Mouse (Mus musculus) heart, embryonic 16.5 days (tissue): ENCODE results near the gene Inca1. TPM values are rescaled to one million over a fixed set of nuclear protein-coding genes. Genes with fewer than 3 reads are reported as not detected.

Experiments
- ATAC-seq: fragments of 200-750 bp; cut with Nextera tagmentation; replicated peaks from 2 replicates; pipeline ENCODE4 v1.8.0; 2017; ENCODE audit warnings: moderate number of reproducible peaks; ENCODE audit not compliant: insufficient read depth, low FRiP score; ENCODE audit errors: extremely low read depth
- H3K27ac ChIP-seq: fragments of 300-500 bp; sonication (generic); 2 replicates; pipeline ENCODE4 v1.5.1; 2014; ENCODE audit warnings: mild to moderate bottlenecking, low read length, control low read depth, moderate library complexity
- H3K27me3 ChIP-seq: fragments of 300-500 bp; sonication (generic); 2 replicates; pipeline ENCODE4 v1.6.1; 2014; ENCODE audit warnings: low read length, mixed read lengths; ENCODE audit not compliant: control insufficient read depth, insufficient read depth
- H3K36me3 ChIP-seq: fragments of 300-500 bp; sonication (generic); 2 replicates; pipeline ENCODE4 v1.6.1; 2014; ENCODE audit not compliant: control insufficient read depth, insufficient read depth
- H3K4me1 ChIP-seq: fragments of 300-500 bp; sonication (generic); 2 replicates; pipeline ENCODE4 v1.6.1; 2014; ENCODE audit warnings: low read length, mixed read lengths; ENCODE audit not compliant: control insufficient read depth, insufficient read depth
- H3K4me2 ChIP-seq: fragments of 300-500 bp; sonication (generic); 2 replicates; pipeline ENCODE4 v1.6.1; 2014; ENCODE audit warnings: low read depth, mild to moderate bottlenecking, control low read depth, low read length
- H3K4me3 ChIP-seq: fragments of 300-500 bp; sonication (generic); 2 replicates; pipeline ENCODE4 v1.5.1; 2014; ENCODE audit warnings: mild to moderate bottlenecking, control low read depth, low read length
- H3K9ac ChIP-seq: fragments of 300-500 bp; sonication (generic); 2 replicates; pipeline ENCODE4 v1.6.1; 2014; ENCODE audit warnings: low read length, control low read depth
- H3K9me3 ChIP-seq: fragments of 300-500 bp; sonication (generic); replicated peaks from 2 replicates; pipeline ENCODE4 v1.6.1; 2016; ENCODE audit warnings: low read length; ENCODE audit not compliant: control insufficient read depth
- WGBS: fragments of 180-500 bp; shearing (Covaris S2); extraction: QIAGEN DNeasy Blood & Tissue Kit; methylation state at CpG from one replicate; pipeline ENCODE4 v1.1.7; 2014; 5-methylcytosine and 5-hydroxymethylcytosine counted together
- polyA plus RNA-seq: library from polyadenylated mRNA; unstranded; fragments of >200 nt; fragmentation: Nextera tagmentation; extraction: Ambion mirVana; gene quantifications from 2 replicates; pipeline ENCODE4 v1.2.1, GENCODE M21; 2015

Inca1 gene
- polyA plus RNA-seq, 1 experiment from 2014 or later: 1.2 TPM

DNA sequence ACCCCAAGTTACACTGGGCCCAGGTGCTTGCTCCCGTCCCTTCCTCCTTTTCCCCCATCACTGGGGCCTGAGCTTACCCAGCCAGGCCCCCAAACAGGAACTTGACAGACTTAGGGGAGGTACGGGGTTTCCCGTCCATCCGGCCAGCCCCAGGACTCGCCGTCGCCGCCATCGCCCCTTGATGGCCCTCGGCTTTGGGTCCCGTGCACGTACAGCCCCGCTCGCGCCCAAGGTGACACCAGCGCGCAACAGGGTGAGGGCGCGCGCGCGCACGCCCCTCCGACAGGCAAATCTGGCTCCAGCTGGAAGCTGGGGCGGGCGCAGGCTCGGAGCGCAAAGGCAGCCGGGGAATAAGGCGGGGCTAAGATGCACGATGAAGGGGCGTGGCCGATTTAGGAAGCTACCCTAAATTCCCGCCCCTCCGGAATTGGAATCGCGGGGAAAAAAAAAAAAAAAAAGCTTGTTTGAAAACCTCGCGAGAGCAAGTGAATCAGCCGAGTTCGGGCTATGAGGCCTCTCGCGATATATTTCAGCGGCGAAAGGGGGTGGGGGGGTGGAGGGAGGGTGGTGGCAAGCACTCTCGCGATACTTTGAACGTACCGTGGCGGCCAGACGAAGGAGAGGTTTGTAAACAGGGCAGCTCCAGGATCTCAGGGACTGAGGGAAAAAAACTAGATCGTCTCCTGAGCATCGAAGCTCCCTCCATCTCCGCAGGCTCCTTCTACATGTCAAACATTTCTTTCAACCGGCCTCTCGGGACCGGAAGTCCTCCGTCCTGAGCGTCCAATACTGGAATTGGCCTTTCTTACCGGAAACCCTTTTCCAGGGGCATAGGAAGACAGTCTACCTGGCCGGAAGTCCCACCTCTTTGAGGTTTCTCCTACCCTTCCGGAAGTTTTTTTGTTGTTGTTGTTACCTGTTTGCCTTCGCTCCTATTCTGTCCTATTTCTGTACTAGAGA, 53.0 kb downstream of the Inca1 start, which contains the start of the genes Rnf167 and Slc25a11:
Gene Rnf167, plus strand, starts transcription at position 545 of the 960 bp plus-strand sequence.
Gene Slc25a11, minus strand, starts transcription at position 789 of the 960 bp plus-strand sequence.
- peak within 1 kb of the TSS; percentile 88 for H3K9ac ChIP-seq
- H3K27me3 ChIP-seq: no peaks in the 10 kb centered on the region
- peak within 1 kb of the TSS; percentile 89 for H3K4me2 ChIP-seq
- peak within 1 kb of the TSS; percentile 77 for H3K4me3 ChIP-seq
- peaks cover 50% of the 10 kb centered on the region for H3K36me3 ChIP-seq
- H3K27ac ChIP-seq: peak within 1 kb of the TSS; percentile 97
- under 1% methylated on average over 63 of the region's 63 CpGs for WGBS
- peak; percentile 91 for ATAC-seq
- no peaks in the 10 kb centered on the region for H3K9me3 ChIP-seq
- peaks cover 42% of the 10 kb centered on the region for H3K4me1 ChIP-seq

DNA sequence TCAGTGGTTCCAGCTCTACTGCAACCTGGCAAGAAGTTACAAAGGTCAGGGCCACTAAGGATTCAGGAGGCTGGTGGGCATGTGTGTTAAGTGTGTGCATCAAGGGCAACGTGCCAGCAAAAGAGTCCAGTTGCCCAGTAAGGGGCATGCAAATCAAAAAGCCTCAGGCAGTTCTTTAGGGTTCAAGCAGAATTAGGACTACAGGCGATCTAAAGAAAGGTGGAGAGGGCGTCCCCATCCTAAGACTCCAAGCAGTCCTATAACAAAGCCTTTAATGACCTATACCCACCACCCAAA, 53.7 kb downstream of the Inca1 start:
- H3K27ac ChIP-seq: peak overlapping the region; percentile 96
- no peaks in the 10 kb centered on the region for H3K9me3 ChIP-seq
- WGBS: 23% methylated on average over 3 of the region's 3 CpGs
- ATAC-seq: no peak
- H3K4me2 ChIP-seq: peak overlapping the region; percentile 89
- H3K36me3 ChIP-seq: peaks cover 44% of the 10 kb centered on the region
- peak overlapping the region; percentile 68 for H3K4me3 ChIP-seq
- H3K27me3 ChIP-seq: no peaks in the 10 kb centered on the region
- peak overlapping the region; percentile 85 for H3K9ac ChIP-seq
- H3K4me1 ChIP-seq: peaks cover 35% of the 10 kb centered on the region

DNA sequence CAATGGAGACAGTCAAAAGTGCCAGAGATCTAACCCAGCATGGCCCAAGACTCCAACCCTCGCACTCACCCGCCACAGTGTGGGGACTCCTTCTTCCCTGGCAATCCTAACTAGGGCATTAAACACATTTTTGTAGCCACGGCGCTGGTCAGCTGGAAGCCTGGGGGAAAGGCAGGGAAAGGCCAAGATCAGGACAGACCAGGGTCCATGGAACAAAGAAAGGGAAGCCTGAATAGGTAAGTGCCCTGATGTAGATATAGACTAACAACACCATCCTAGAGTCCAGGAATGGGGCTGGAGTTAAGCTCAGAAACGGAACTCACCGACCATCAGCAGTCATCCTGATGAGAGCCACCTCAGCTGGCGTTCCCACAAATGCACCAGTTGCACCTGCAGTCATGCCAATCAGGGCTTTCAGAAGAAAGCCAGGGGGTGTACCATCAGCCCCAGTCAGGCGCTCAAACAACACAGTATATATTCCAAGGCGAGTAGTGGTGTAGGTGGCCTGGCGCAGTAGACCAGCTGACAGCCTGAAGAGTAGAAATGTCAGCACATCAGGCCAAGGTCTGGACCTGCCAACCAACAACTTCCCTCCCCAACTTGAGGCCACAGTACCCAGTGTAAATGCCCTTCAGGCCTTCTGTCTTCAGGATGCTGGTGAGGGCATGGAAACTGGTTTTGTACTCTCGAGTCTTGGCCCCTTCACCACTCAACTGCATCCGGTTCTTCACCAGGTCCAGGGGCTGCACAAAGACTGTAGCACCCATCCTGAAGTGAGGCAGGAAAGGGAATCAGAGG, 54.3 kb downstream of the Inca1 start:
- H3K4me2 ChIP-seq: peak overlapping the region; percentile 89
- no peaks in the 10 kb centered on the region for H3K27me3 ChIP-seq
- peak overlapping the region; percentile 85 for H3K9ac ChIP-seq
- no peaks in the 10 kb centered on the region for H3K9me3 ChIP-seq
- H3K27ac ChIP-seq: peak overlapping the region; percentile 96
- no peak for ATAC-seq
- peak overlapping the region; percentile 68 for H3K4me3 ChIP-seq
- H3K36me3 ChIP-seq: peaks cover 38% of the 10 kb centered on the region
- peaks cover 30% of the 10 kb centered on the region for H3K4me1 ChIP-seq
- 75% methylated on average over 12 of the region's 12 CpGs for WGBS

DNA sequence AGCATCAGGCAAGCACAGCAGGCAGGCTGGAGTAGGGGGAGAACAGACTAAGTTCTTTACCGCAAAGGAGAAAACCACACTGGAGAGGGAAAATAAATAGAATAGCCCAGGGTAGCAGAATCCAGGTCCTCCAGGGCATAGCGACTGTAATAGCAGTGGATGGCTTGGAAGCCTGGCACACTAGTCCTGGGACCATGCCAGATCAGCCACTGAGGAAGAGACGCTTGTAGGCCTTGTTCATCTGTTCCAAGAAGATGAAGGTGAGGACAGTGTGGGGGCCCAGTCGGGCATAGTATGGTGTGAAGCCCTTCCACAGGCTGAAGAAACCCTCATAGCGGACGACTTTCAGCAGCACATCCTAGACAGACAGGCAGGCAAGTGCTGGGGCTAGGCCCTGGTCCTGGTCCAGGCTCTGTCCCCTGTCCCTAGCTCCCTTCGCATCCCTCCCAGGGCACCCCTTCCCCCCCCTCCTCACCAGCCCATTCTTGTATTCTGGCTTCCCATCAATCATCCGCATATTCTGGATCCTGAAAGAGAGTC, 55.3 kb downstream of the Inca1 start:
- no peak overlapping the region for H3K4me2 ChIP-seq
- no peak for ATAC-seq

DNA sequence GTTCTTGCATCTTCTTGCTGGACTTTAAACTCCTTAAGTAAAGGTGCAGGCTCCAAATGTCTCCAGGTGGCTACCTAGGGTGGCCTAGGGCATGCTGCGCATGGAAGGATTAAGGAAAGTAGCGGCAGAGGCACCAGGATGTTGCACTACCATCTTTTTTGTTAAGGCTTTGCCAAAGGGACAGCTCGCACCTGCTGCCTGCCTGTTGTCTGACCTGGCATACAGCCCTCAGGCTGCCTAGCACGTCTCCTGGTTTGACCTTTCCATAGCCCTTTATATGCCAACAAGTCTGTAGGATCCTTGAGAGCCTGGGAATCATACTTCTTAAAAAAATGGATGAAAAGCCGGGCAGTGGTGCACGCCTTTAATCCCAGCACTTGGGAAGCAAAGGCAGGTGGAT, 56.9 kb downstream of the Inca1 start:
- H3K27me3 ChIP-seq: no peaks in the 10 kb centered on the region
- H3K4me3 ChIP-seq: no peak overlapping the region
- no peak overlapping the region for H3K9ac ChIP-seq
- ATAC-seq: no peak
- no peak overlapping the region for H3K4me2 ChIP-seq
- 91% methylated on average over 6 of the region's 6 CpGs for WGBS
- H3K27ac ChIP-seq: no peak overlapping the region
- peaks cover 19% of the 10 kb centered on the region for H3K36me3 ChIP-seq
- H3K4me1 ChIP-seq: peaks cover 26% of the 10 kb centered on the region
- H3K9me3 ChIP-seq: no peaks in the 10 kb centered on the region

More for the DNA sequence above, 55.3 kb downstream of the Inca1 start:
- H3K27ac ChIP-seq: no peak overlapping the region
- H3K9ac ChIP-seq: no peak overlapping the region
- no peaks in the 10 kb centered on the region for H3K27me3 ChIP-seq
- H3K4me1 ChIP-seq: peaks cover 28% of the 10 kb centered on the region
- no peaks in the 10 kb centered on the region for H3K9me3 ChIP-seq
- 89% methylated on average over 8 of the region's 8 CpGs for WGBS
- peaks cover 31% of the 10 kb centered on the region for H3K36me3 ChIP-seq
- H3K4me3 ChIP-seq: no peak overlapping the region

DNA sequence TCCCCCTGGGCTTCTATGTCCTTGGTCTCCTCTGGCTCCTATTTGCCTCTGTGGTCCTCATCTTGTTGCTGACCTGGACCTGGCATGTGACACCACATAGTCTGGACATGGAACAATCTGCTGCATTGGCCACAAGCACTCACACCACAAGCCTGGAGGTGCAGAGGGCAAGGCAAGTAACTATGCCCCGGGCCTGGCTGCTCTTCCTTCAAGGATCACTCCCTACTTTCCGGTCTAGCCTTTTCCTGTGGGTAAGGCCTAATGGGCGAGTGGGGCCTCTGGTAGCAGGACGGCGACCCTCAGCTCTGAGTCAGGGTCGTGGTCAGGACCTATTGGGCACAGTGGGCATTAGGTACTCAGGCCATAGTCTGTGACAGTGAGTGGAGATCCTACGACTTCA, 58.7 kb downstream of the Inca1 start:
- WGBS: 79% methylated on average over 7 of the region's 7 CpGs
- Histone ChIP-seq H3K36me3 (peaks cover 19% of the 10 kb centered on the region), H3K27me3 (no peaks in the 10 kb centered on the region), H3K4me2 (no peak overlapping the region), H3K9me3 (no peaks in the 10 kb centered on the region), H3K4me3 (no peak overlapping the region), H3K27ac (no peak overlapping the region), H3K9ac (no peak overlapping the region), H3K4me1 (peaks cover 24% of the 10 kb centered on the region)
- no peak for ATAC-seq

DNA sequence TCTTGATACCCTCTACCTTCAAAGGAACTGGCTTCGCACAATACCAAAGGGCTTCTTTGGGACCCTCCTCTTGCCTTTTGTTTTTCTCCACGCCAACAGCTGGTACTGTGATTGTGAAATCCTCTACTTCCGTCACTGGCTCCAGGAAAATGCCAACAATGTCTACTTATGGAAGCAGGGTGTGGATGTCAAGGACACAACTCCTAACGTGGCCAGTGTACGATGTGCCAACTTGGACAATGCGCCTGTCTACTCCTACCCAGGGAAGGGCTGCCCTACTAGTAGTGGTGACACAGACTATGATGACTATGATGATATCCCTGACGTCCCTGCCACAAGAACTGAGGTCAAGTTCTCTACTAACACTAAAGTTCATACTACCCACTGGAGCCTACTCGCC, 60.0 kb downstream of the Inca1 start:
- WGBS: 76% methylated on average over 8 of the region's 8 CpGs
- no peak for ATAC-seq
- H3K4me2 ChIP-seq: no peak overlapping the region

DNA sequence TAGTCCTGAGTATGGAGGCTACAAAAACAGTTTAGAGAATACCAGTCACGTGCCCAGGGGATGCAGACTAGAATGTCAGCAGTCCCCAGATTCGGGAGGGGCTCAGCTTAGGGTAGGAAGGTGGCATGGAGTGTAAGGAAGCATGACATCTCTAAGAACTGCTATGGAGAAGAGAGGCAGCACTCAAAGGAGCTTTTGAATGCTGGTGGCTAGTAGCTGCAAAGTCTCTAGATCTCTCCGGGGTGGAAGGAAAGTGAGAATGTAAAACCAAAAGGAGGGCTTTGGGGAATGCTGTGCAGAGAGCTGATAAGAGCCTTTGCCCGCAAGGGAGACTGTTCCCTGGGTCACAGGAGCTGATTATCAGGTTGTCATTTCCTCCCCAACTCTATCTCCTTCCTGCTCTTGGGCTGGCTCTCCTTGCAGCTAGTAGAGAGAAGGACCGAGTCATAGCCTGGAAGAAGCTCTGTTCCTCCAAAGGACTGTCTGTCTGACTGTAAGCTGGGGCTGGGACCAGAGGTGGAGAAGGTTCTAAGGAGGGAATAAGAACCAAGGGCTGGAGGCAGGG, 61.2 kb downstream of the Inca1 start, which contains the start of gene Gp1ba:
Gene Gp1ba, plus strand, starts transcription at position 409 of the 565 bp plus-strand sequence.
- 0 out of 2 replicates have a peak, but pooled peaks cover 5% of the 10 kb centered on the region for H3K36me3 ChIP-seq
- H3K9me3 ChIP-seq: no peaks in the 10 kb centered on the region
- peak within 1 kb of the TSS; percentile 17; the same call in 1 of the 2 replicates for H3K4me2 ChIP-seq
- no peak within 1 kb of the TSS for H3K4me3 ChIP-seq
- WGBS: 9% methylated on average over 5 of the region's 5 CpGs
- H3K27me3 ChIP-seq: no peaks in the 10 kb centered on the region
- peaks cover 11% of the 10 kb centered on the region for H3K4me1 ChIP-seq
- no peak for ATAC-seq
- peak within 1 kb of the TSS; percentile 42; the same call in 1 of the 2 replicates for H3K9ac ChIP-seq
- peak within 1 kb of the TSS; percentile 36 for H3K27ac ChIP-seq

More for the DNA sequence above, 60.0 kb downstream of the Inca1 start:
- peaks cover 11% of the 10 kb centered on the region for H3K4me1 ChIP-seq
- no peak overlapping the region for H3K27ac ChIP-seq
- H3K4me3 ChIP-seq: no peak overlapping the region
- no peaks in the 10 kb centered on the region for H3K27me3 ChIP-seq
- H3K9ac ChIP-seq: no peak overlapping the region
- peaks cover 14% of the 10 kb centered on the region for H3K36me3 ChIP-seq
- no peaks in the 10 kb centered on the region for H3K9me3 ChIP-seq
